Mouse (Mus musculus): ENCODE results near the gene Prrx2. TPM values are rescaled to one million over a fixed set of nuclear protein-coding genes. Genes with fewer than 3 reads are reported as not detected.
A peak's percentile ranks its signal among the peaks of the same experiment; 100 is the strongest.

Gene Prrx2
- polyA plus RNA-seq, 1 experiment from 2014 or later = 0.53 TPM

DNA sequence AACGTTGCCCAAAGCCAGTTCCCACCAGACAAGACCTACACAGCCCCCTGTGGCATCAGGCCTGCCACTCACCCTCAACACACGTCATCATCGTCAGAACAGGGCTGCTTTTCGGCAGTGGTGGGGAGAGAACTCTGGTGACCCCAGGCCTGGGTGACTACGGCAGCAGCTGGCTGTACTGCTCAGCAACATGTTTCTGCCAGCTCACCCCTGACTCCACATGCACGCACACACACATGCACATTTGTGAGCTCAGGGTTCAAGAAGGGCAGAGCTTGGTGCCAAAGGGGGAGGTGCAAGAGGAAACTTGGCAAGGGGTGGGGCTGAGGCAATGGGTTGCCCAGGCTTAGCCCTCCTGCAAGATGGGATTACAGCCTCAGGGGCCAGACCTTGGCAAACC is 62.5 kb downstream of the Prrx2 start:
- Histone ChIP-seq H3K4me1 (replicated peaks) (peaks cover 16% of the 10 kb centered on the region), H3K9me3 (replicated peaks) (no peaks in the 10 kb centered on the region), H3K4me3 (replicated peaks) (no peak overlapping the region), H3K9ac (no peak overlapping the region), H3K27me3 (peaks cover 24% of the 10 kb centered on the region), H3K36me3 (no peaks in the 10 kb centered on the region), H3K27ac (no peak overlapping the region), H3K4me2 (no peak overlapping the region)
- ATAC-seq (ENCODE audit: low read depth) (no peak), DNase-seq (no peak)
- WGBS (ENCODE audit: insufficient replicate concordance) = 28% methylated on average over 6 of the region's 6 CpGs

DNA sequence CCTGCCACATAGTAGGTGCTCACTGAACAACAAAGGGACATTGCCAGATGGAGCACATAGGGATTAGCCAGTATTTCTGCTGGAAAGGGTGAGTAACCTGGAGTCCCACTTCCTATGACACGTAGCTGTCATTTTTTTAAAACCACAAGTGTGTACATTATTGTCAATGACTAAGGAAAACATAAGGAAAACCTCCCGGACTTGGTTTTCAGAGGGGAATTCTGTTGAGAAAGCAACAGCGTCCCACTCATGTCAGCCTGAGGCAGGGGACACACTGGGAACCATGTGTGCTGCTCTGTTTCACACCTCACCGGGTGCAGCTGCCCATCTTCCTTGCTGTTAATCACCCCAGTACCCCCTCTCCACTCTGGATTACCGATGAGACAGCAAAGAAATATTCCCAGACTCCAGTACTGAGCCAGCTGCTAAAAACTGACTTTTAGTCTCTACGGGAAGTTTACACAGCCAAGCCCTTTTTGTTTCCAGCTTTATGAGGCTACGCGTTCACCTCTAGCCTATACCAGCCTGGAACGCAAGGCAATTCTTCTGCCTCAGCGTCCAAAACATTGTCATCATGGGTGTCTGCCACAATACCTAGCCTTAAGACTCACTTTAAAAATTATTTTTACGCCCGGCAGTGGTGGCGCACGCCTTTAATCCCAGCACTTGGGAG is 64.8 kb downstream of the Prrx2 start:
- Histone ChIP-seq H3K4me3 (replicated peaks) (no peak overlapping the region), H3K4me1 (replicated peaks) (peaks cover 7% of the 10 kb centered on the region; the same call in 1 of the 2 replicates), H3K27me3 (peaks cover 42% of the 10 kb centered on the region), H3K27ac (no peak overlapping the region), H3K9me3 (replicated peaks) (no peaks in the 10 kb centered on the region), H3K36me3 (no peaks in the 10 kb centered on the region), H3K4me2 (no peak overlapping the region), H3K9ac (no peak overlapping the region)
- WGBS (ENCODE audit: insufficient replicate concordance) = 74% methylated on average over 14 of the region's 14 CpGs
- ATAC-seq (ENCODE audit: low read depth) = no peak
- DNase-seq = no peak

DNA sequence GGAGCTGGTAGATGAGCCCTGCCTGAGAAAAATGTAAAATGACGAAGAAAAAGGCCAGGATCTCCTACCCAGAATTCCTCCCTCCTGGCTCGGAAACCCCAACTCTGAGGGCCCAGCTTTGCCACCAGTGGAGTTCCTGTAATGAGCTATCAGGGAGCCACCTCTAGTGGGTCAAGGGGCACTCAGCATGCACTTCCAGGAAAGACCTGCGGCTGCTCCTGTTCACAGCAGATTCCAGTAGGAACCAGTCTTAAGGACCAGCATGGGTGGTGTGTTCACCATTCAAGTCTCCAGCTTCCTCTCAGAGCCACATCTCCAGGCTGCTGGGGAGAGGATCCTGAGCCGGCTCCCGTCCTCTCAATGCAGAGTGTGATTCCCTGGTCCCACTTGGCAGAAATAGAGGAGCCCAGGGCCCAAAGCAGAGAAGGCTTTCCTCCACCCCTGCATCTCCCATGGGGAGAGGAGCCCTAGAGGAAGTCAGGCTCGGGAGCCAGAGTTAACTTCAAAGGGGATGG is 66.9 kb downstream of the Prrx2 start:
- no peak overlapping the region for H3K9ac ChIP-seq
- 41% methylated on average over 6 of the region's 6 CpGs for WGBS (ENCODE audit: insufficient replicate concordance)
- DNase-seq = no peak
- peaks cover 47% of the 10 kb centered on the region for H3K27me3 ChIP-seq
- ATAC-seq (ENCODE audit: low read depth) = no peak
- H3K9me3 ChIP-seq (replicated peaks) = no peaks in the 10 kb centered on the region
- no peak overlapping the region for H3K4me2 ChIP-seq
- peaks cover 5% of the 10 kb centered on the region; the same call in 1 of the 2 replicates for H3K4me1 ChIP-seq (replicated peaks)
- no peak overlapping the region for H3K4me3 ChIP-seq (replicated peaks)
- H3K27ac ChIP-seq = no peak overlapping the region
- H3K36me3 ChIP-seq = no peaks in the 10 kb centered on the region

DNA sequence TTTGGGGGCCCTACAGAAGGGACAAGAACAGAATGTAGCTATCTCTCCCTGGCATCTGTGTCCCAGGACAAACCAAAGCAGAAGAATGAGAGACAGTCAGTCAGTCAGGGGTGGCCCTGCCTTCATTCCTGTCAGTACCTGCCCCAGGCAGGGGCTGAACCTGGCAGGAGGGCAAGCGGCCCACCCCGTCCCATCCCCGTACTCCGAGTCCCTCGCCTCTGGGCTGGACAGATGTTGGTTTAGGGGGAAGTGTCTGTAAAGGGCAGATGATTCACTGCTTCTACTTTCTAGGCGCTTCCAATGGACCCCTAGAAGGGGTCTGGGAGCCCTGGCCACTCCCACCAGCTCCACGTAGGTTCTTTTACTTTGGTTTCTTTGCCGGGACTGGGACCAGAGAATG is 67.5 kb downstream of the Prrx2 start:
- no peak overlapping the region for H3K9ac ChIP-seq
- 38% methylated on average over 8 of the region's 8 CpGs for WGBS (ENCODE audit: insufficient replicate concordance)
- H3K9me3 ChIP-seq (replicated peaks) = no peaks in the 10 kb centered on the region

DNA sequence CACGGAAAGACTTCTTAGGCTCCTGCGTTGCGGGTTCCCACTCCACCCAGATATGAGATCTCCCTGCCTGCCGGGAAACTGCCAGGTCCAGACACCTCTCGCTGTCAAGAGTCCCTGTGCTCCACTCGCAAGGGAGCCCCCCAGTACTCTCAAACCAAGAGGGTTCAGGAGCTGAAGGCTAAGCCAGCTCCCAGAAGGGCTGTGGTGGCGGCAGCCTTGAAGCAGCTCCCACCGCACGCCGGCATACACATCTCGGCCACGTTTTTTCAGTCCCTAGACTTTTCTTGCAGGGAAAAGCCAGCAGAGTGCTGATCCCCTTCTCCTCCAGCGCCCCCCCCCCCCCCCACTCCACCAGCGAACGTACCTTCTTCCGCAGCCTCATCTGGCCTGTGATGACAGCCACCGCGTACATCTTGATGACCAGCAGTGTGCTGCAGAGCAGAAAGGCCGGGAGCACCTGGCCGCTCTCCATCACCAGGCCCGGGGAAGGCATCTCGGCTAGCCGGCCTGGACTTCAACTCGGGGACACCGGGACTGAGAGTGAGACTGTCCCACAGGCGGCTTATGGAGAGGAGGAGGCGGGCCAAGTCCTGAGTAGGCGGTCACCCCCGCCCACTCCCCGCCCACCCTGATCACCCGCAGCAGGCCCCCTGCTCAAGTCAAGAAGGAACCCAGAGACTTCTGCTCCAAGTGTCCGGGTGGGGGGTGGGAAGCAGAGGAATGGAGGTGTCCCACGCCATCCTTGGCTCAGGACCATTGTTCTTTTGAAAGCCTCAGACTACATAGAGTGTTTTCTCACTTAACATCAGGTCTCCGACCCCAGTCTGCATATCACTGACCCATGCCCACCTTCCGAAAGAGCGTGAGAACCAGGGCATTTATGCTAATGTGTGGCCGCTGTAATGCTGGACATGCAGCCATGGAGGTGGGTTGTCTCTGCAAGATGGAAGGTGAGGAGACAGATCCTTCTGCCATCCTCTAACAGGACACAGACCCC is 68.3 kb downstream of the Prrx2 start:
- Histone ChIP-seq H3K27me3 (peaks cover 47% of the 10 kb centered on the region), H3K9me3 (replicated peaks) (no peaks in the 10 kb centered on the region), H3K4me1 (replicated peaks) (no peaks in the 10 kb centered on the region; the same call in 1 of the 2 replicates), H3K27ac (no peak overlapping the region), H3K4me3 (replicated peaks) (peak overlapping the region; percentile 23; the same call in 1 of the 2 replicates), H3K36me3 (no peaks in the 10 kb centered on the region), H3K9ac (no peak overlapping the region), H3K4me2 (peak overlapping the region; percentile 30)
- 16% methylated on average over 36 of the region's 37 CpGs for WGBS (ENCODE audit: insufficient replicate concordance)
- ATAC-seq (ENCODE audit: low read depth) (no peak), DNase-seq (no peak)

More for the DNA sequence above, 67.5 kb downstream of the Prrx2 start:
- Histone ChIP-seq H3K36me3 (no peaks in the 10 kb centered on the region), H3K4me3 (replicated peaks) (no peak overlapping the region), H3K27ac (no peak overlapping the region), H3K4me1 (replicated peaks) (no peaks in the 10 kb centered on the region; the same call in 1 of the 2 replicates), H3K4me2 (no peak overlapping the region), H3K27me3 (peaks cover 47% of the 10 kb centered on the region)
- no peak for ATAC-seq (ENCODE audit: low read depth)
- no peak for DNase-seq

DNA sequence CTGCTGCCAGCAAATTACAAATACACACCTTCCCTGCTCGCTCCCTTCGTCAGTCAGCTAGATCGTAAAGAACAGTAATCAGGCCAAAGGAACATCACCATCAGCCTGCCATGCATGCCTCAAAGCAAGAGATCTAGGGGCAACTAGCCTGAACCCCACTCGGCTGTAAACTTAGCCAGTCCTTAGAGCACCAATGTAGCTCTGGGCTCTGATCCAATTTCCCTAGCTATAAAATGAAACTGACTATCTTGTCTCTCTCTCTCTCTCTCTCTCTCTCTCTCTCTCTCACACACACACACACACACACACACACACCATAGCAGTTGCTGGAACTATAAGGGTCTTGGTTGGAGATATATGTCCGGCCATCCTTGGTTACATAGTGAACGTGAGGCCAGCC is 69.5 kb downstream of the Prrx2 start:
- DNase-seq (no peak), ATAC-seq (ENCODE audit: low read depth) (no peak)
- 64% methylated on average over 6 of the region's 6 CpGs for WGBS (ENCODE audit: insufficient replicate concordance)

DNA sequence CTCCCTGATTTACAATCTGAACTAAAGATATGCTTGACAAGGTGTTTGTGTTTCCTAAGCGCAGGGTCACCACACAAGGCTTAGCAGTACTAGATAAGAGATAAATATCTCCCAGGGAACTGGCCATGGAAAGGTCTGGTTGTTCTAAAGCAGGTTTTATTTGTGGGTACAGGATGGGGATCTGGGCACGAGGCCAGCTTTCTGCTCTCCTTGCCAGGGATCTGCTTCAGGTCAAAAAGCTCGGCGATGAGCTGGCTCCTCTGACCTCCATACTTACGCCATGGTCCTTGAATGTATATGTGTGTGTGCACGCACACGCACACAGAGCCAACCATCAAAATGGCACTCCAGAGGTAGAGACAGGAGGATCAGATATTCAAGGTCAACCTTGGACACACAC is 70.2 kb downstream of the Prrx2 start:
- H3K4me3 ChIP-seq (replicated peaks) = no peak overlapping the region
- no peaks in the 10 kb centered on the region for H3K36me3 ChIP-seq
- WGBS (ENCODE audit: insufficient replicate concordance) = 71% methylated on average over 7 of the region's 7 CpGs
- H3K9ac ChIP-seq = no peak overlapping the region
- no peak overlapping the region for H3K27ac ChIP-seq
- no peak overlapping the region for H3K4me2 ChIP-seq
- no peaks in the 10 kb centered on the region; the same call in 1 of the 2 replicates for H3K4me1 ChIP-seq (replicated peaks)
- no peaks in the 10 kb centered on the region for H3K9me3 ChIP-seq (replicated peaks)
- DNase-seq (no peak), ATAC-seq (ENCODE audit: low read depth) (no peak)
- peaks cover 42% of the 10 kb centered on the region for H3K27me3 ChIP-seq

More for the DNA sequence above, 69.5 kb downstream of the Prrx2 start:
- no peaks in the 10 kb centered on the region for H3K36me3 ChIP-seq
- H3K9ac ChIP-seq = no peak overlapping the region
- H3K4me2 ChIP-seq = no peak overlapping the region
- H3K4me3 ChIP-seq (replicated peaks) = no peak overlapping the region
- H3K9me3 ChIP-seq (replicated peaks) = no peaks in the 10 kb centered on the region
- H3K4me1 ChIP-seq (replicated peaks) = no peaks in the 10 kb centered on the region; the same call in 1 of the 2 replicates
- H3K27ac ChIP-seq = no peak overlapping the region
- peaks cover 47% of the 10 kb centered on the region for H3K27me3 ChIP-seq

DNA sequence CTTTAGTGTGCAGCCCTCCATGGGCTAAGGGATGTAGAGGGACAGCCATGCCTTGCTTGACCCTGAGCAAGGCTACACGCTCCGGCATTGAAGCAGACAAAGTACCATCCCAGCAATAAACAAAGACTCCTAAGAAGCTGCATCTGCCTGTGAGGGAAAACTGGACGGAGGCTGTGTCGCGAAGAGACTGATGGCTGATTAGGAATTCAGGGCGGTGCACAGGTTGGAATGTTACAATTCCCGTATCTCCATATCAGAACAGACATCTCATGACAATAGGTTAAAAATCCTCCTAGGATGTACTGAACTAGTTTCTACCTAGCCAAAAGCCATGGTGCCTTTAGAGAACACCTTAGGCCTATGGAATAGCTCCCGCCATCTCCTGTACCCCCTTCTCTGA is 71.1 kb downstream of the Prrx2 start:
- ATAC-seq (ENCODE audit: low read depth) = no peak
- Histone ChIP-seq H3K36me3 (no peaks in the 10 kb centered on the region), H3K4me1 (replicated peaks) (no peaks in the 10 kb centered on the region; the same call in 1 of the 2 replicates), H3K27ac (no peak overlapping the region), H3K4me2 (no peak overlapping the region), H3K27me3 (peaks cover 39% of the 10 kb centered on the region), H3K9ac (no peak overlapping the region), H3K4me3 (replicated peaks) (no peak overlapping the region), H3K9me3 (replicated peaks) (no peaks in the 10 kb centered on the region)
- DNase-seq = no peak
- 79% methylated on average over 8 of the region's 8 CpGs for WGBS (ENCODE audit: insufficient replicate concordance)

DNA sequence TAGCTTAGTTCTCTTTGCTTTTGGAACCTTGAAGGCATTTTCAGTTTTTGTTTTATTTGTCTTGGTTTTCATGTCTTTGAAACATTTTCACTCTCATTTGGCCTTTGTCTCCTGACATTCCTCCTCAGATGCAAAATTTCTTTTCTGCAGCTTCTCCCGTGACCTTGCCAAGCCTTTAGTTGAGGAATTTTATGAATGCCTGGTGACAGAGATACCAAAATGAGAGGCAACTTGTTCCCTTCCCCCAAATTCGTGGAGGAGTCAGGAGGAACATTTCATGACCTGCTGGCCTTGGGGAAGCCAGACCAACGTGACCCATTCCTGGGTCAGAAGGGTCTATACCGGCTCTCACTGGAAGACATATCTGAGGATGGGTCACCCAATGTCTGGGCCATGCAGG is 71.9 kb downstream of the Prrx2 start:
- no peak overlapping the region for H3K27ac ChIP-seq
- no peaks in the 10 kb centered on the region for H3K36me3 ChIP-seq
- H3K4me2 ChIP-seq = no peak overlapping the region
- DNase-seq (no peak), ATAC-seq (ENCODE audit: low read depth) (no peak)
- no peaks in the 10 kb centered on the region for H3K9me3 ChIP-seq (replicated peaks)
- H3K27me3 ChIP-seq = peaks cover 31% of the 10 kb centered on the region
- H3K4me3 ChIP-seq (replicated peaks) = no peak overlapping the region
- no peak overlapping the region for H3K9ac ChIP-seq
- 51% methylated on average over 4 of the region's 4 CpGs for WGBS (ENCODE audit: insufficient replicate concordance)
- no peaks in the 10 kb centered on the region; the same call in 1 of the 2 replicates for H3K4me1 ChIP-seq (replicated peaks)

DNA sequence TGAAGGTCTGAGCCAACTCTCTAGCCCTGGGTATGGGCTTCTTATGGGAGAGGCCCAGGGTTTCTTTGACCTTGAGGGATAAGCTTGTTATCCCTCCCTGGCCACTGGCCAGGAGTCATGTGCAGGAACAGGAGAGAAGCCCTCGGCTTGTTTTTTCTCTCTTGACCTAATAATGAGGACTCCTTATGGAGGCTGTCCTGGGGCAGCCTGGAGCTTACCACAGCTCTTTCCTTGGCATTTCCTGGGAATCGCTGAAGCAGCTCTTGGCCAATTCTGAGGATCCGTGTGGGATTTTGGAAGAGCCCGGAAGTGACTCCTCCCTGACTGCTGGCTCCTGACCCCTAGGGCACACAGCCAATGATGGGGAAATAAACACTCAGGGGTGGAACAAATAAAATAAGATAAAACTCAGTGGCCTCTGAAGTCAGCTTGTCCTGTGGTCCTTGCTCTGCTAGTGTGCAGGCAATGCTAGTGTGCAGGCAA is 77.6 kb downstream of the Prrx2 start:
- ATAC-seq (ENCODE audit: low read depth) (no peak), DNase-seq (no peak)
- no peak overlapping the region for H3K9ac ChIP-seq
- H3K9me3 ChIP-seq (replicated peaks) = no peaks in the 10 kb centered on the region
- H3K27me3 ChIP-seq = 0 out of 2 replicates have a peak, but pooled peaks cover 3% of the 10 kb centered on the region
- WGBS (ENCODE audit: insufficient replicate concordance) = 45% methylated on average over 4 of the region's 4 CpGs
- H3K4me3 ChIP-seq (replicated peaks) = no peak overlapping the region
- no peaks in the 10 kb centered on the region for H3K4me1 ChIP-seq (replicated peaks)
- H3K27ac ChIP-seq = no peak overlapping the region
- no peak overlapping the region for H3K4me2 ChIP-seq
- H3K36me3 ChIP-seq = no peaks in the 10 kb centered on the region

DNA sequence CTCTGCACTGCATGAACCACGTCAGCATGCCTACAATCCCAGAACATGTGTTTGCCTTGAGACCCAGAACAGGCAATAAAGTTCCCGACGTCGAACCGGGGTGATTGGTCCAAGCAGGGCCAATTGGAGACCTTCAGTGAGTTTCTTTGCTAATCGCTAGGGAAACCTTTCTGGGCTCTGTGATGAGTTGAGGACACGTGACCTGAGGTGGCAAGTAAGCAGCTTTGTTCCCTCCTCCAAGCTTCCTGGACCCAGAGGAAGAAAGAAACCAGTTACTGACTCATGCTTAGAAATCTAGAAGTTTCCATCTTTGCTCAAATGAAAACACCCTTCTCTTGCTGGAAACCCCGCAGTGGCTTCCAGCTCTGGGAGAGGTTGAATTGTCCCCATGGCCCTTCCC is 78.2 kb downstream of the Prrx2 start:
- H3K9ac ChIP-seq = no peak overlapping the region
- WGBS (ENCODE audit: insufficient replicate concordance) = 63% methylated on average over 8 of the region's 8 CpGs
- no peak overlapping the region for H3K4me3 ChIP-seq (replicated peaks)
- H3K4me1 ChIP-seq (replicated peaks) = no peaks in the 10 kb centered on the region
- no peak for DNase-seq
- 0 out of 2 replicates have a peak, but pooled peaks cover 3% of the 10 kb centered on the region for H3K27me3 ChIP-seq
- no peak overlapping the region for H3K4me2 ChIP-seq
- no peak overlapping the region for H3K27ac ChIP-seq
- ATAC-seq (ENCODE audit: low read depth) = no peak
- no peaks in the 10 kb centered on the region for H3K9me3 ChIP-seq (replicated peaks)
- no peaks in the 10 kb centered on the region for H3K36me3 ChIP-seq
